Mouse (Mus musculus) liver, embryonic 14.5 days (tissue): ENCODE data around the gene Cntnap2. TPM values are rescaled to one million over a fixed set of nuclear protein-coding genes. Genes with fewer than 3 reads are reported as not detected.

Experiments used
- ATAC-seq: fragments of 200-750 bp; cut with Nextera tagmentation; 2 replicates; pipeline ENCODE4 v1.8.0; 2017; ENCODE audit warnings: moderate number of reproducible peaks, mild to moderate bottlenecking, moderate library complexity; ENCODE audit not compliant: insufficient read depth
- DNase-seq, 3 experiments: peaks; one replicate each; pipeline ENCODE4 v3.0.0-alpha.2; 2012 to 2013; ENCODE audit warnings: low read depth in 3 of 3, low spot score in 3 of 3
- H3K27ac ChIP-seq: fragments of 300-500 bp; sonication (generic); 2 replicates; pipeline ENCODE4 v1.5.1; 2014; ENCODE audit warnings: moderate library complexity, mild to moderate bottlenecking, control low read depth, inconsistent platforms
- H3K27me3 ChIP-seq: fragments of 300-500 bp; sonication (generic); 2 replicates; pipeline ENCODE4 v1.6.1; 2014; ENCODE audit warnings: mild to moderate bottlenecking, low read length, moderate library complexity; ENCODE audit not compliant: control insufficient read depth, insufficient read depth
- H3K36me3 ChIP-seq: fragments of 300-500 bp; sonication (generic); replicated peaks from 2 replicates; pipeline ENCODE4 v1.6.1; 2014; ENCODE audit warnings: low read depth; ENCODE audit not compliant: control insufficient read depth, insufficient read depth
- H3K4me1 ChIP-seq, 2 experiments: fragments of 200-500 bp in 1 of 2; fragments of 300-500 bp in 1 of 2; sonication (generic) in 1 of 2; replicated peaks; 2 replicates each; pipeline ENCODE4 v1.6.1; 2012 to 2014; ENCODE audit warnings: antibody characterized with exemption in 1 of 2, inconsistent platforms in 1 of 2, low read length in 1 of 2; ENCODE audit not compliant: control insufficient read depth in 2 of 2, insufficient read depth in 2 of 2
- H3K4me2 ChIP-seq: fragments of 300-500 bp; sonication (generic); 2 replicates; pipeline ENCODE4 v1.6.1; 2014; ENCODE audit warnings: low read depth, mild to moderate bottlenecking, control low read depth, moderate library complexity
- H3K4me3 ChIP-seq, 2 experiments: fragments of 200-500 bp in 1 of 2; fragments of 300-500 bp in 1 of 2; sonication (generic) in 1 of 2; 2 replicates each; pipeline ENCODE4 v1.5.1; 2012 to 2014; ENCODE audit warnings: low read depth in 2 of 2, low read length in 2 of 2, mild to moderate bottlenecking in 2 of 2, control low read depth in 1 of 2, inconsistent platforms in 1 of 2, moderate library complexity in 1 of 2; ENCODE audit not compliant: insufficient read depth in 1 of 2
- H3K9ac ChIP-seq: fragments of 300-500 bp; sonication (generic); replicated peaks from 2 replicates; pipeline ENCODE4 v1.6.1; 2014; ENCODE audit warnings: mild to moderate bottlenecking, control low read depth, moderate library complexity
- H3K9me3 ChIP-seq: fragments of 300-500 bp; sonication (generic); 2 replicates; pipeline ENCODE4 v1.6.1; 2016; ENCODE audit warnings: low read length, mixed read lengths; ENCODE audit not compliant: control insufficient read depth
- CTCF ChIP-seq: IDR thresholded peaks from 2 replicates; pipeline ENCODE4 v1.5.1; 2016; ENCODE audit warnings: antibody characterized with exemption, low read depth, control low read depth
- EP300 ChIP-seq: IDR thresholded peaks from 2 replicates; pipeline ENCODE4 v1.6.1; 2016; ENCODE audit warnings: antibody characterized with exemption, low read depth
- WGBS: fragments of 180-500 bp; shearing (Covaris S2); extraction: QIAGEN DNeasy Blood & Tissue Kit; methylation state at CpG from one replicate; pipeline ENCODE4 v1.1.7; 2014; ENCODE audit not compliant: insufficient replicate concordance; 5-methylcytosine and 5-hydroxymethylcytosine counted together
- polyA plus RNA-seq, 2 experiments: library from polyadenylated mRNA; depleted of rRNA in 1 of 2; stranded (reverse) in 1 of 2; unstranded in 1 of 2; fragments of >200 nt; fragmentation: Nextera tagmentation in 1 of 2; extraction: Ambion mirVana in 1 of 2; gene quantifications; 2 replicates each; pipeline versions ENCODE4 v1.2.1 to v1.2.3; 2012 to 2014

The Cntnap2 gene
- polyA plus RNA-seq, 2 experiments, result 0.38 to 0.39 TPM

DNA sequence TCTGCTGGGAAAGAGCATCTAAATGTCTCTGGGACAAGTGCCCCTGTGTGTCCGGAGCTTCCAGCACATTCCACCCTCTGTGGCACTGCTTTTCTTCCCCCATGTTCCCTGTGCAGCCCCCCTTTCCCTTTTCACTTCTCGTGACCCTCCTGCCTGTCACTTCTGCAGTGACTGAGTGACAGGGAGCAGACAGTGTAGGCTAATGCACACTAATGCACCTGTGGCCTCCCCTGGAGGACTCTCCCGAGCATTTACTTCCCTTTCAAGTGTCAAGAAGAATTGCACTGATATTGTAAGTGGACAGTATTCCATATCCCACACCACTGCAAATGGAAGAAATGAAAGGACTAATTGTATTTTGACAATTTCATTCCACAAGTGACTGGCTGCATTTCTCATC, 2208.1 kb downstream of the Cntnap2 start:
- no peak for TF ChIP-seq EP300
- no peak for TF ChIP-seq CTCF
- Histone ChIP-seq H3K9ac (no peak overlapping the region), H3K4me3 (no peak overlapping the region), H3K27me3 (no peaks in the 10 kb centered on the region), H3K4me2 (no peak overlapping the region), H3K4me1 (no peaks in the 10 kb centered on the region), H3K36me3 (no peaks in the 10 kb centered on the region), H3K9me3 (no peaks in the 10 kb centered on the region), H3K27ac (no peak overlapping the region)
- 30% methylated on average over 3 of the region's 3 CpGs for WGBS
- ATAC-seq (no peak), DNase-seq (no peak)

- ATAC-seq (no peak), DNase-seq (no peak)
- 55% methylated on average over 3 of the region's 3 CpGs for WGBS
- Histone ChIP-seq H3K27me3 (no peaks in the 10 kb centered on the region), H3K4me2 (no peak overlapping the region), H3K9ac (no peak overlapping the region), H3K36me3 (no peaks in the 10 kb centered on the region), H3K4me1 (no peaks in the 10 kb centered on the region), H3K27ac (no peak overlapping the region), H3K9me3 (no peaks in the 10 kb centered on the region), H3K4me3 (no peak overlapping the region)
- TF ChIP-seq CTCF, result no peak
These were observed 2210.3 kb downstream of the Cntnap2 start for GRCm38 (mm10) chr6:47269455-47269854.

DNA sequence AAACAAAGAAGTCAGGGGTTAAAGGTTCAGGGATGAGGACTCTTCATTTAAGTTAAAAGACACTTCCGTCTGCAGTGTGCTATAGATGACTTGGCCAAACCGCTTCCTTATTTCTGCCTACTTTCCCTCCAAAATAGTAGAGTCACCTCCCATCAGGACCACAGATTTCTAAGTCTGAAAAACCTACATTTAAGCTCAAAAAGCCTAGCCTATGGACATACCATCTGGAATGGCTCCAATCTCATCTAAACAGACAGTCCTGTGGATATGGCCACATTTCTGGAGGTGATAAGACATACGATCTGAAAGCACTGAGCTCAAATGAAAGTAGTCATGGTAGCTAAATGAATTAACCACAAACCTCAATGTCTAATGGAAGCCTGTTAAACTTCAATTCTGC, 2212.4 kb downstream of the Cntnap2 start:
- Histone ChIP-seq H3K4me3 (no peak overlapping the region), H3K27me3 (no peaks in the 10 kb centered on the region), H3K4me2 (no peak overlapping the region), H3K9me3 (no peaks in the 10 kb centered on the region), H3K36me3 (no peaks in the 10 kb centered on the region), H3K9ac (no peak overlapping the region), H3K4me1 (no peaks in the 10 kb centered on the region), H3K27ac (no peak overlapping the region)
- ATAC-seq (no peak), DNase-seq (no peak)
- TF ChIP-seq EP300 (no peak; the same call in 1 of the 2 replicates), CTCF (no peak)
- WGBS, result 34% methylated on average over 3 of the region's 3 CpGs

DNA sequence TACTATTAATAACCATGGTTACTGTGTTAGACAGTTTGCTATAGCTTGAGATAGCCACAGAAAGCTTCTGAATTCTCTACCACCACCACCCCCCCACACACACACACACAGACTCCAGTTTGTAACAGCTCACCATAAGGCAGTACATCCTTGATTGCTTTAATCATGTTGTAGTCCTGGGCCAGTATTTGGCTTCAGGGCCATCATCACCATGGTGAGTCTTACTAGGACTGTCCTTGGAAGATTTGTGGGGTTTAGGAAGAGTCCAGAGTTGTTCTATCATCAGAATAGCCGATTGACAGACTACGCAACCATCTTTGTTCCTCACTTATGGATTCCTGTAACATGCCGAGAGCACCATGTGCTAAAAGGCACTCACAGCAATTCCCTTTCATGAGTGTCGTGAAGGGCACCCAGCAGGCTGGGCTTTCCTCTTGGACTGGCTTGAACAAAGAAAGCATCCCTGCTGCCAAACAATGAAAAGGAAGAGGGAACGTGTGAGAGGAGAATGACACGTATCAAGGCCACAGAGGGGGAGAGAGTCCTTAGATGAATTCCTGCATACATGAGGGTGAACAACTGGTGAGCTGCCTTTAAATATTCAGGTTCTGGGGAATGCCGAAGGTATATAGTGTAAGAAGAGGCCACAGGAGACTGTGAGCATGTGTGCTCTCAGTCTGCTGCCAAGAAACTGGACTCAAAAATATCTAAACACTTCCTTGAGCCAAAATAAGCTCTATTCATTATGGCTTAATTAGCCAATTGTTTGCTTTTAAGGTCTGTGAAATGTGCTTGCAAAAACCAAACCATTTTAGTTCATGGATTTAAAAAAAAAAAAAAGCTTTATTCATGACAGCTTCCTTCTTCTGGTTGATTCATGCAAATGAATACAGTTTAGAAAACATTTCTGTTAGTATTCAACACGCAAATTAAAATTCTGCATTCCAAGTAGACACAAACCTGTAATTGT, 2213.7 kb downstream of the Cntnap2 start:
- WGBS, result 69% methylated on average over 8 of the region's 8 CpGs
- DNase-seq (no peak), ATAC-seq (no peak)
- Histone ChIP-seq H3K9ac (no peak overlapping the region), H3K4me1 (no peaks in the 10 kb centered on the region), H3K27me3 (no peaks in the 10 kb centered on the region), H3K9me3 (no peaks in the 10 kb centered on the region), H3K36me3 (no peaks in the 10 kb centered on the region), H3K27ac (no peak overlapping the region), H3K4me2 (no peak overlapping the region), H3K4me3 (no peak overlapping the region)
- no peak for TF ChIP-seq EP300
- no peak for TF ChIP-seq CTCF

DNA sequence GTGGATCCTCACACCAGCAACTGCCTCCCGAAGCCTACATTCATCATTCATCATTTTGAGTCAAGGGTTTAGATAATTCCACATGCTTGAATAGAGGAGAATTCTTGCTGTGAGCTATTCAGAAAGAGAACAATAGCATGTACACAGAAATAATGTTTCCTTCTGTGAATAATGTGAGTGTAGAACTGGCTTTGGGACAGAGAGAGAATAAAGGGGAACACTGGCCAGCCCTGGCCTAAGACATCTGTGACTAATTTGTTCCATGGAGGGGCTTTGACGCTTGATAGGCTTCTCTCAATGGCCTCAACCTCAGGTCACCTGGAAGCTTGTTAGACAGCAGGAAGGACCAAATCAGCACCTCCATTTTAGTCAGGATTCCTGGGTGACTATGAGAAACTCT, 2215.9 kb downstream of the Cntnap2 start:
- Histone ChIP-seq H3K9ac (no peak overlapping the region), H3K36me3 (no peaks in the 10 kb centered on the region), H3K4me1 (no peaks in the 10 kb centered on the region), H3K27me3 (no peaks in the 10 kb centered on the region), H3K9me3 (no peaks in the 10 kb centered on the region), H3K4me3 (no peak overlapping the region), H3K27ac (no peak overlapping the region), H3K4me2 (no peak overlapping the region)
- whole genome bisulfite sequencing, result 60% methylated on average over 2 of the region's 2 CpGs
- DNase-seq (no peak), ATAC-seq (no peak)
- TF ChIP-seq EP300 (no peak), CTCF (no peak)
